Mouse (Mus musculus) forebrain, embryonic 14.5 days (tissue): Measurements from ENCODE around the gene Rgr. TPM values are rescaled to one million over a fixed set of nuclear protein-coding genes. Genes with fewer than 3 reads are reported as not detected.
A peak's percentile ranks its signal among the peaks of the same experiment; 100 is the strongest.
"Not testable (repeated sequence)": the region's sequence is repeated elsewhere in the genome, so short reads cannot be mapped to it uniquely, and the experiment has no call there.

Source experiments
- ATAC-seq: fragments of 200-750 bp; cut with Nextera tagmentation; 2 replicates; pipeline ENCODE4 v1.8.0; 2017; ENCODE audit warnings: mild to moderate bottlenecking, moderate library complexity
- DNase-seq: peaks from one replicate; pipeline ENCODE4 v3.0.0-alpha.2; 2015; ENCODE audit warnings: low spot score
- H3K27ac ChIP-seq: fragments of 300-500 bp; sonication (generic); 2 replicates; pipeline ENCODE4 v1.5.1; 2014; ENCODE audit warnings: low read depth, mild to moderate bottlenecking, control low read depth, low read length, moderate library complexity
- H3K27me3 ChIP-seq: fragments of 300-500 bp; sonication (generic); replicated peaks from 2 replicates; pipeline ENCODE4 v1.6.1; 2014; ENCODE audit warnings: low read length, control low read depth, mixed read lengths; ENCODE audit not compliant: control insufficient read depth, insufficient read depth
- H3K36me3 ChIP-seq: fragments of 300-500 bp; sonication (generic); 2 replicates; pipeline ENCODE4 v1.6.1; 2014; ENCODE audit warnings: low read length, control low read depth; ENCODE audit not compliant: control insufficient read depth, insufficient read depth
- H3K4me1 ChIP-seq: fragments of 300-500 bp; sonication (generic); 2 replicates; pipeline ENCODE4 v1.6.1; 2014; ENCODE audit warnings: antibody characterized with exemption, low read length, control low read depth; ENCODE audit not compliant: control insufficient read depth, insufficient read depth
- H3K4me2 ChIP-seq: fragments of 300-500 bp; sonication (generic); 2 replicates; pipeline ENCODE4 v1.6.1; 2014; ENCODE audit warnings: mild to moderate bottlenecking, control low read depth, low read length
- H3K4me3 ChIP-seq: fragments of 300-500 bp; sonication (generic); 2 replicates; pipeline ENCODE4 v1.5.1; 2014; ENCODE audit warnings: low read depth, low read length, control low read depth
- H3K9ac ChIP-seq: fragments of 300-500 bp; sonication (generic); 2 replicates; pipeline ENCODE4 v1.6.1; 2014; ENCODE audit warnings: mild to moderate bottlenecking, low read length, control low read depth, moderate library complexity
- H3K9me3 ChIP-seq: fragments of 300-500 bp; sonication (generic); replicated peaks from 2 replicates; pipeline ENCODE4 v1.6.1; 2016; ENCODE audit warnings: low read length, control low read depth, mixed read lengths; ENCODE audit not compliant: control insufficient read depth
- WGBS: fragments of 180-500 bp; shearing (Covaris S2); extraction: QIAGEN DNeasy Blood & Tissue Kit; methylation state at CpG from one replicate; pipeline ENCODE4 v1.1.7; 2014; 5-methylcytosine and 5-hydroxymethylcytosine counted together
- polyA plus RNA-seq: library from polyadenylated mRNA; unstranded; fragments of >200 nt; fragmentation: Nextera tagmentation; extraction: Ambion mirVana; gene quantifications from 2 replicates; pipeline ENCODE4 v1.2.1, GENCODE M21; 2014

Rgr gene
- polyA plus RNA-seq, 1 experiment from 2014 or later, result not detected

GRCm38 (mm10) chr14:37009686-37010085 lies 39.1 kb downstream of the Rgr start:
- Histone ChIP-seq H3K4me3 (no peak overlapping the region), H3K27ac (no peak overlapping the region), H3K36me3 (no peaks in the 10 kb centered on the region), H3K4me2 (no peak overlapping the region), H3K4me1 (peaks cover 7% of the 10 kb centered on the region), H3K9ac (no peak overlapping the region), H3K27me3 (no peaks in the 10 kb centered on the region), H3K9me3 (no peaks in the 10 kb centered on the region)
- ATAC-seq (no peak), DNase-seq (no peak)
- WGBS, result 93% methylated on average over 2 of the region's 2 CpGs

GRCm38 (mm10) chr14:37006489-37006888 lies 42.3 kb downstream of the Rgr start:
- Histone ChIP-seq H3K36me3 (no peaks in the 10 kb centered on the region), H3K27ac (peak overlapping the region; percentile 5; the same call in 1 of the 2 replicates), H3K4me3 (no peak overlapping the region), H3K4me2 (no peak overlapping the region), H3K4me1 (peaks cover 7% of the 10 kb centered on the region), H3K27me3 (no peaks in the 10 kb centered on the region), H3K9me3 (no peaks in the 10 kb centered on the region), H3K9ac (no peak overlapping the region)
- ATAC-seq, result peak; percentile 20; the same call in 1 of the 2 replicates
- peak; percentile 6 for DNase-seq
- WGBS, result 61% methylated on average over 8 of the region's 8 CpGs

GRCm38 (mm10) chr14:37005865-37006264 lies 42.9 kb downstream of the Rgr start:
- Histone ChIP-seq H3K27me3 (no peaks in the 10 kb centered on the region), H3K4me3 (no peak overlapping the region), H3K9ac (no peak overlapping the region), H3K4me1 (peaks cover 7% of the 10 kb centered on the region), H3K27ac (0 out of 2 replicates have a peak overlapping the region, but pooled peaks have one; percentile 5), H3K4me2 (no peak overlapping the region), H3K9me3 (no peaks in the 10 kb centered on the region), H3K36me3 (no peaks in the 10 kb centered on the region)
- 41% methylated on average over 3 of the region's 3 CpGs for WGBS
- peak; percentile 54 for DNase-seq
- ATAC-seq, result peak; percentile 34; the same call in 1 of the 2 replicates

GRCm38 (mm10) chr14:37003431-37004095 lies 45.2 kb downstream of the Rgr start:
- Histone ChIP-seq H3K27ac (no peak overlapping the region), H3K9ac (no peak overlapping the region), H3K9me3 (no peaks in the 10 kb centered on the region), H3K36me3 (no peaks in the 10 kb centered on the region), H3K4me2 (no peak overlapping the region), H3K27me3 (no peaks in the 10 kb centered on the region), H3K4me3 (no peak overlapping the region), H3K4me1 (peaks cover 7% of the 10 kb centered on the region)
- WGBS, result 80% methylated on average over 8 of the region's 8 CpGs
- no peak for DNase-seq
- ATAC-seq, result no peak

GRCm38 (mm10) chr14:37002852-37003251 lies 45.9 kb downstream of the Rgr start:
- no peak overlapping the region for H3K4me2 ChIP-seq
- no peak overlapping the region for H3K27ac ChIP-seq
- no peaks in the 10 kb centered on the region for H3K9me3 ChIP-seq
- no peaks in the 10 kb centered on the region for H3K27me3 ChIP-seq
- H3K4me3 ChIP-seq, result no peak overlapping the region
- peaks cover 7% of the 10 kb centered on the region for H3K4me1 ChIP-seq
- no peaks in the 10 kb centered on the region for H3K36me3 ChIP-seq
- ATAC-seq, result no peak
- 53% methylated on average over 2 of the region's 2 CpGs for WGBS
- DNase-seq, result no peak
- H3K9ac ChIP-seq, result no peak overlapping the region

GRCm38 (mm10) chr14:37000780-37001179 lies 48.0 kb downstream of the Rgr start:
- not testable (repeated sequence) for H3K9me3 ChIP-seq, H3K36me3 ChIP-seq, DNase-seq, H3K27ac ChIP-seq, H3K9ac ChIP-seq, H3K27me3 ChIP-seq, H3K4me3 ChIP-seq, H3K4me2 ChIP-seq, H3K4me1 ChIP-seq, ATAC-seq
- WGBS, result 86% methylated on average over 6 of the region's 6 CpGs

GRCm38 (mm10) chr14:36989784-36990183 lies 59.0 kb downstream of the Rgr start:
- no peak overlapping the region for H3K4me2 ChIP-seq
- no peak for DNase-seq
- no peak for ATAC-seq
- no peak overlapping the region for H3K4me3 ChIP-seq
- H3K9ac ChIP-seq, result no peak overlapping the region
- no peaks in the 10 kb centered on the region for H3K9me3 ChIP-seq
- no peaks in the 10 kb centered on the region for H3K36me3 ChIP-seq
- no peaks in the 10 kb centered on the region for H3K4me1 ChIP-seq
- no peak overlapping the region for H3K27ac ChIP-seq
- no peaks in the 10 kb centered on the region for H3K27me3 ChIP-seq

- no peak for DNase-seq
- Histone ChIP-seq H3K9ac (no peak overlapping the region), H3K27ac (no peak overlapping the region), H3K9me3 (no peaks in the 10 kb centered on the region), H3K4me3 (no peak overlapping the region), H3K4me2 (no peak overlapping the region), H3K4me1 (no peaks in the 10 kb centered on the region), H3K27me3 (no peaks in the 10 kb centered on the region), H3K36me3 (no peaks in the 10 kb centered on the region)
- 85% methylated on average over 3 of the region's 3 CpGs for WGBS
- ATAC-seq, result no peak
These were observed 63.1 kb downstream of the Rgr start for GRCm38 (mm10) chr14:36985693-36986092.
